Mouse (Mus musculus): Measurements from ENCODE around the gene Tbx21. TPM values are rescaled to one million over a fixed set of nuclear protein-coding genes. Genes with fewer than 3 reads are reported as not detected.

Tbx21 gene
- total RNA-seq (2021), result under 1 TPM; 0.41 to 0.50 TPM
- long read RNA-seq, experiment 1, result 0 reads
- long read RNA-seq, experiment 2, result 0 reads

GRCm38 (mm10) chr11:97114671-97115601, at the start of gene Tbx21:
Gene Tbx21, minus strand, starts transcription at chr11:97115331.
- DNase-seq (ENCODE audit: low spot score), result no peak

- no peak for DNase-seq (ENCODE audit: low spot score)
These were observed 45.2 kb upstream of the Tbx21 start for GRCm38 (mm10) chr11:97160341-97160740.

GRCm38 (mm10) chr11:97156999-97157398, 41.9 kb upstream of the Tbx21 start:
- no peak for DNase-seq (ENCODE audit: low spot score)

- DNase-seq (ENCODE audit: low spot score), result no peak
These were observed 37.6 kb upstream of the Tbx21 start for GRCm38 (mm10) chr11:97152662-97153287.

GRCm38 (mm10) chr11:97152023-97152426, 36.9 kb upstream of the Tbx21 start:
- peak; percentile 45 for DNase-seq (ENCODE audit: low spot score)

GRCm38 (mm10) chr11:97151343-97151801, 36.2 kb upstream of the Tbx21 start, which contains the start of gene Tbkbp1:
Gene Tbkbp1, minus strand, starts transcription at chr11:97151495.
- DNase-seq (ENCODE audit: low spot score), result no peak

- no peak for DNase-seq (ENCODE audit: low spot score)
These were observed 35.5 kb upstream of the Tbx21 start for GRCm38 (mm10) chr11:97150411-97151330.

- peak; percentile 71 for DNase-seq (ENCODE audit: low spot score)
These were observed 34.9 kb upstream of the Tbx21 start for GRCm38 (mm10) chr11:97149995-97150410.

GRCm38 (mm10) chr11:97149026-97149425, 33.9 kb upstream of the Tbx21 start:
- no peak for DNase-seq (ENCODE audit: low spot score)

- no peak for DNase-seq (ENCODE audit: low spot score)
These were observed 33.5 kb upstream of the Tbx21 start for GRCm38 (mm10) chr11:97148591-97148990.

GRCm38 (mm10) chr11:97147333-97147732, 32.2 kb upstream of the Tbx21 start:
- DNase-seq (ENCODE audit: low spot score), result no peak

- DNase-seq (ENCODE audit: low spot score), result peak; percentile 80
These were observed 31.6 kb upstream of the Tbx21 start for GRCm38 (mm10) chr11:97146724-97147123.

- DNase-seq (ENCODE audit: low spot score), result no peak
These were observed 30.8 kb upstream of the Tbx21 start for GRCm38 (mm10) chr11:97145951-97146350.

- no peak for DNase-seq (ENCODE audit: low spot score)
These were observed 30.2 kb upstream of the Tbx21 start for GRCm38 (mm10) chr11:97145320-97145719.

GRCm38 (mm10) chr11:97143196-97143900, 28.2 kb upstream of the Tbx21 start:
- no peak for DNase-seq (ENCODE audit: low spot score)

- no peak for DNase-seq (ENCODE audit: low spot score)
These were observed 27.1 kb upstream of the Tbx21 start for GRCm38 (mm10) chr11:97142159-97142608.

GRCm38 (mm10) chr11:97140811-97141210, 25.7 kb upstream of the Tbx21 start:
- DNase-seq (ENCODE audit: low spot score), result no peak

GRCm38 (mm10) chr11:97139256-97139655, 24.1 kb upstream of the Tbx21 start:
- DNase-seq (ENCODE audit: low spot score), result no peak

- no peak for DNase-seq (ENCODE audit: low spot score)
These were observed 23.6 kb upstream of the Tbx21 start for GRCm38 (mm10) chr11:97138554-97139226.

- no peak for DNase-seq (ENCODE audit: low spot score)
These were observed 18.1 kb upstream of the Tbx21 start for GRCm38 (mm10) chr11:97133270-97133669.

Data from gastrocnemius, adult 18-20 months (tissue).